Mouse (Mus musculus): ENCODE measurements at regions not wholly inside any gene's neighbourhood (a gene's known extent, or its start where the extent isn't known, plus 50 kb on each side); places are given as distances from the start of the nearest gene placed in this dataset.
A peak's percentile ranks its signal among the peaks of the same experiment; 100 is the strongest.

DNA sequence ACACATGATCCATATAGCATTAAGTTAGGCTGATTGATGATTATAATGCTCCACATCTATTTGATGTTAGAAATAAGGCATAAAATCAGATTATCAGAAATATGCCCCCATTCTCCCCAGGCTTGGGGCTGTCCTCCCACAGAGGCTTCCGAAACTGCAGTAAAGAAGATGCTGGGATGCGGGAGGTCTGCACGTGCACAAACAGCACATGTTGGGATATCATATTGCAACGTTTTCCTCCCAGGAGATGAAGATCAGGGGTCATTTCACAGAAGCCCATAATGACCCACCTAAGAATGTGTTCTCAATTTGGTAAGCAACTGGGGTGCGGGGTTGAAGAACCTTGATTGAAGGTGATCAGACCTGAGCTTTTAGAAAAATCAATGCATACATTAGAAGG, 85.9 kb upstream of the Got2 start:
- H3K9ac ChIP-seq: no peak overlapping the region
- H3K4me1 ChIP-seq: peaks cover 9% of the 10 kb centered on the region; the same call in 1 of the 2 replicates
- no peak overlapping the region for H3K4me3 ChIP-seq
- no peaks in the 10 kb centered on the region for H3K36me3 ChIP-seq
- H3K4me2 ChIP-seq: 0 out of 2 replicates have a peak overlapping the region, but pooled peaks have one; percentile 6
- H3K27me3 ChIP-seq: no peaks in the 10 kb centered on the region
- no peak overlapping the region for H3K27ac ChIP-seq
- WGBS: 25% methylated on average over 5 of the region's 5 CpGs
- H3K9me3 ChIP-seq: no peaks in the 10 kb centered on the region
- ATAC-seq (ENCODE audit: insufficient number of reproducible peaks, low FRiP score, low TSS enrichment, low read depth): no peak

DNA sequence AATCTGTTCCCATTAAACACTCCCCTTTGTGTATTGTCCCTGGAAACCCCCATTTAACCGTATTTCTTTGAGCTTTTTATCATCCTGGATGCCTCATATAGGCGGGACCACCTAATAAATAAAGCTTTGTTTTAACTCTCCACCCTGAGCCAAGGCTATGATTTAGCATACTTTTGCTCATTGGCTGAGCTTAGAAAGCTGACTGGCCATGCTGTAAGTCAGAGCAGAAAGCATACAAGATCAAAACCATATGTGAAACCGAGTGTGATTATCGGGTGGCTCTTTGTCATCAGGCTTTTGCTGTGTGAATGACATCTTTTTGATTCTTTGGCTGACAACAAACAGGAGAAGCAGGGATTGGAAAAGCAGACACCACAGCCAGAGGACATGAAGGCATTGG, 85.2 kb upstream of the Got2 start:
- peak; percentile 69; the same call in 1 of the 2 replicates for ATAC-seq (ENCODE audit: insufficient number of reproducible peaks, low FRiP score, low TSS enrichment, low read depth)
- H3K9me3 ChIP-seq: no peaks in the 10 kb centered on the region
- H3K4me2 ChIP-seq: 0 out of 2 replicates have a peak overlapping the region, but pooled peaks have one; percentile 6
- H3K27ac ChIP-seq: no peak overlapping the region
- WGBS: 12% methylated on average over 4 of the region's 4 CpGs
- H3K27me3 ChIP-seq: no peaks in the 10 kb centered on the region
- no peak overlapping the region for H3K4me3 ChIP-seq
- H3K9ac ChIP-seq: no peak overlapping the region
- no peaks in the 10 kb centered on the region for H3K36me3 ChIP-seq
- H3K4me1 ChIP-seq: peaks cover 9% of the 10 kb centered on the region; the same call in 1 of the 2 replicates

DNA sequence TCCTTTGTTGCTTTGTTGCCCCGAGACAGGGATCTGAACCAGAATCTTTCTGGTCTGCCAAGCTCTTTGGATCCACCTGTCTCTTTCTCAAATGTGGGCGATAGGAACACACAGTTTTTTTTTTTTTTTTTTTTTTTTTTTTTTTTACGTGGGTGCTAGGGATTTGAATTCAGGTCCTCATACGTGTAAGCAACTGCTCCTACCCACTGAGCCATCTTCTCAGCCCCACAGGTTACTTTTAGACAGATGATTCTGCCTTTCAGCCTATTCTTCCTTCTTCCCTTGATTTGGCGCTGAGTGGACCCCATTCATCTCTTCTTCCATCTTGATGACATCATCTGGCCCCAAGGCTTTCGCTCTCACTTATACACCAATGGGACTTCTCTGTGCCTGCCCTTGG, 80.5 kb upstream of the Got2 start:
- H3K27ac ChIP-seq: no peak overlapping the region
- no peak for ATAC-seq (ENCODE audit: insufficient number of reproducible peaks, low FRiP score, low TSS enrichment, low read depth)
- 88% methylated on average over 6 of the region's 6 CpGs for WGBS
- H3K4me2 ChIP-seq: no peak overlapping the region
- peaks cover 2% of the 10 kb centered on the region; the same call in 1 of the 2 replicates for H3K4me1 ChIP-seq
- no peak overlapping the region for H3K9ac ChIP-seq
- H3K9me3 ChIP-seq: no peaks in the 10 kb centered on the region
- no peaks in the 10 kb centered on the region for H3K27me3 ChIP-seq
- no peak overlapping the region for H3K4me3 ChIP-seq
- no peaks in the 10 kb centered on the region for H3K36me3 ChIP-seq

DNA sequence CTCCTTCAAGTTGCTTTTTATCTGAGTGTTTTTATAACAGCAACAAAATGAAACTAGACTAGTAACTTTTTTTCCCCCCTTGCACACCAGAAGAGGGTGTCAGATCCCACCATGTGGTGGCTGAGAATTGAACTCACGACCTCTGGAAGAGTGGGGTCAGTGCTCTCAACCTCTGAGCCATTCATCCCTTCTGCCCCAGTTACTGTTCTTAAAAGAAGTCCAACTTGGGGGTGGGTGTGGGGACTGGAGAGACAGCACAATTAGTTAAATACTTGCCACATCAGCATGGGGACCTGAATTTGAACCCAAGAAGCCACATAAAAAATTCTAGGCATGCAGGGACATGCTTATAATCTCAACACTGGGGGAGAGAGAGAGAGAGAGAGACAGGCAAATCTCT, 78.1 kb upstream of the Got2 start:
- Histone ChIP-seq H3K9ac (no peak overlapping the region), H3K9me3 (no peaks in the 10 kb centered on the region), H3K4me3 (no peak overlapping the region), H3K27ac (no peak overlapping the region), H3K4me1 (no peaks in the 10 kb centered on the region), H3K4me2 (no peak overlapping the region), H3K27me3 (no peaks in the 10 kb centered on the region), H3K36me3 (no peaks in the 10 kb centered on the region)
- ATAC-seq (ENCODE audit: insufficient number of reproducible peaks, low FRiP score, low TSS enrichment, low read depth): no peak
- WGBS: 35% methylated on average over 1 of the region's 1 CpGs

DNA sequence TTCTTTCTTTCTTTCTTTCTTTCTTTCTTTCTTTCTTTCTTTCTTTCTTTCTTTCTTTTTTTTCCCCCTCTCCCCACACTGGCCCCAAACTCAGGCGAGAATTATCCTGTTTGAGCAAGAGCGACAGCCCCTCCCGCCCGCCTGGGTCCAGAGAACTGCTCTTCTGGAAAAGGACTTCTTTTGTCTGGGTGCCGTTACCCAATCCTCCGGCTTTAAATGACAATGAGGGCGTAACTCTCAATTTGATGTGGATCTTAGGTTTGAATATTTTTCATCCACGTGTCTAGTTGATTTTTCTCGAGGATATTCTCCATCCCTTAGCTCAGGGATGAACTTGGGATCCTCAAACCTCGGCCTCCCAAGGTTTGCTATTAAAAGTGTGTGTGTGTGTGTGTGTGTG, 63.9 kb upstream of the Got2 start:
- ATAC-seq (ENCODE audit: insufficient number of reproducible peaks, low FRiP score, low TSS enrichment, low read depth): no peak
- Histone ChIP-seq H3K36me3 (no peaks in the 10 kb centered on the region), H3K9me3 (no peaks in the 10 kb centered on the region), H3K9ac (no peak overlapping the region), H3K4me3 (peak overlapping the region; percentile 34; the same call in 1 of the 2 replicates), H3K27ac (no peak overlapping the region), H3K4me2 (peak overlapping the region; percentile 41), H3K27me3 (no peaks in the 10 kb centered on the region), H3K4me1 (no peaks in the 10 kb centered on the region)
- WGBS: 32% methylated on average over 10 of the region's 10 CpGs

DNA sequence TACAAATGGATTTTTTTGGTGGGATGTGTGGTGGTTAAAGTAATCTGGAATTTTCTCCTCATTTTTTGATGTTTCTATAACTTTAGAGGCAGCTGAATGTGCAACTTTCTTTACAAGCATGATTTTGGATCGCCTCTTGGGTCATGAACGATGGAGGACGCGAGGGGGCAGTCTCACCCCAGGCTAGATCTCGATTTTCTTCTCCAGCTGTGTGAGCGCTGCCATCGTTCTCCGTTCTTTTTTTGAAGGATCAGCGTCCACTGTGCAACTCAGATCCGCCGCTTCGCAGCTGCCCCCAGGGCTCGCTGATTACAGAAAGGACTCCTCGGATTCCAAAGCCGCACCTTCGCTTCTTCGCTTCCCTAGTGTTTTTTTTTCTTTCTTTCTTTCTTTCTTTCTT, 63.4 kb upstream of the Got2 start:
- Histone ChIP-seq H3K4me2 (peak overlapping the region; percentile 41), H3K27ac (no peak overlapping the region), H3K27me3 (no peaks in the 10 kb centered on the region), H3K36me3 (no peaks in the 10 kb centered on the region), H3K4me1 (no peaks in the 10 kb centered on the region), H3K9me3 (no peaks in the 10 kb centered on the region), H3K9ac (no peak overlapping the region), H3K4me3 (peak overlapping the region; percentile 34)
- 0% methylated on average over 17 of the region's 17 CpGs for WGBS
- 0 out of 2 replicates have a peak, but pooled peaks have one; percentile 52 for ATAC-seq (ENCODE audit: insufficient number of reproducible peaks, low FRiP score, low TSS enrichment, low read depth)
